Mouse (Mus musculus): ENCODE data around the gene Slc19a2.
"Not testable (repeated sequence)": the region's sequence is repeated elsewhere in the genome, so short reads cannot be mapped to it uniquely, and the experiment has no call there.

Gene Slc19a2

GRCm38 (mm10) chr1:164248465-164249331 is at the start of gene Slc19a2:
Gene Slc19a2, plus strand, starts transcription at chr1:164249046.
- peak; percentile 88 for DNase-seq (ENCODE audit: extremely low read depth, low read depth)

- DNase-seq (ENCODE audit: extremely low read depth, low read depth): no peak
Observed at GRCm38 (mm10) chr1:164199551-164199950, 49.3 kb upstream of the Slc19a2 start.

- no peak for DNase-seq (ENCODE audit: extremely low read depth, low read depth)
Observed at GRCm38 (mm10) chr1:164208437-164208836, 40.4 kb upstream of the Slc19a2 start.

- DNase-seq (ENCODE audit: extremely low read depth, low read depth): no peak
Observed at GRCm38 (mm10) chr1:164210899-164211298, 37.9 kb upstream of the Slc19a2 start.

- no peak for DNase-seq (ENCODE audit: extremely low read depth, low read depth)
Observed at GRCm38 (mm10) chr1:164212686-164213085, 36.2 kb upstream of the Slc19a2 start.

GRCm38 (mm10) chr1:164214190-164214589 is 34.7 kb upstream of the Slc19a2 start:
- DNase-seq (ENCODE audit: extremely low read depth, low read depth): no peak

GRCm38 (mm10) chr1:164215097-164215496 is 33.7 kb upstream of the Slc19a2 start:
- DNase-seq (ENCODE audit: extremely low read depth, low read depth): no peak

GRCm38 (mm10) chr1:164215540-164215939 is 33.3 kb upstream of the Slc19a2 start:
- DNase-seq (ENCODE audit: extremely low read depth, low read depth): no peak

GRCm38 (mm10) chr1:164217791-164218685 is 30.8 kb upstream of the Slc19a2 start:
- no peak for DNase-seq (ENCODE audit: extremely low read depth, low read depth)

- no peak for DNase-seq (ENCODE audit: extremely low read depth, low read depth)
Observed at GRCm38 (mm10) chr1:164220261-164220660, 28.6 kb upstream of the Slc19a2 start.

GRCm38 (mm10) chr1:164223089-164223488 is 25.8 kb upstream of the Slc19a2 start:
- no peak for DNase-seq (ENCODE audit: extremely low read depth, low read depth)

- not testable (repeated sequence) for DNase-seq (ENCODE audit: extremely low read depth, low read depth)
Observed at GRCm38 (mm10) chr1:164231937-164232570, 16.8 kb upstream of the Slc19a2 start.

GRCm38 (mm10) chr1:164233447-164233846 is 15.4 kb upstream of the Slc19a2 start:
- DNase-seq (ENCODE audit: extremely low read depth, low read depth): no peak

GRCm38 (mm10) chr1:164235078-164235477 is 13.8 kb upstream of the Slc19a2 start:
- no peak for DNase-seq (ENCODE audit: extremely low read depth, low read depth)

GRCm38 (mm10) chr1:164236078-164236477 is 12.8 kb upstream of the Slc19a2 start:
- no peak for DNase-seq (ENCODE audit: extremely low read depth, low read depth)

- DNase-seq (ENCODE audit: extremely low read depth, low read depth): no peak
Observed at GRCm38 (mm10) chr1:164241494-164241893, 7.4 kb upstream of the Slc19a2 start.

- DNase-seq (ENCODE audit: extremely low read depth, low read depth): no peak
Observed at GRCm38 (mm10) chr1:164242809-164243208, 6.0 kb upstream of the Slc19a2 start.

GRCm38 (mm10) chr1:164247442-164247841 is 1.4 kb upstream of the Slc19a2 start:
- peak; percentile 7 for DNase-seq (ENCODE audit: extremely low read depth, low read depth)

GRCm38 (mm10) chr1:164247971-164248370 is 875 bp upstream of the Slc19a2 start:
- DNase-seq (ENCODE audit: extremely low read depth, low read depth): peak; percentile 9

- peak; percentile 16 for DNase-seq (ENCODE audit: extremely low read depth, low read depth)
Observed at GRCm38 (mm10) chr1:164249332-164249711, 476 bp downstream of the Slc19a2 start.

- peak; percentile 39 for DNase-seq (ENCODE audit: extremely low read depth, low read depth)
Observed at GRCm38 (mm10) chr1:164250391-164251150, 1.7 kb downstream of the Slc19a2 start.
